Mouse (Mus musculus) embryonic fibroblast, embryonic 13.5 days (primary cell): Measurements from ENCODE around the gene Slc26a10. TPM values are rescaled to one million over a fixed set of nuclear protein-coding genes. Genes with fewer than 3 reads are reported as not detected.
"Not testable (repeated sequence)": the region's sequence is repeated elsewhere in the genome, so short reads cannot be mapped to it uniquely, and the experiment has no call there.

ENCODE experiments used
- H3K27ac ChIP-seq: 2 replicates; pipeline ENCODE4 v1.5.1; 2012; ENCODE audit warnings: low read length, control low read depth, inconsistent platforms; ENCODE audit not compliant: insufficient read depth
- H3K4me1 ChIP-seq: 2 replicates; pipeline ENCODE4 v1.6.1; 2011; ENCODE audit warnings: low read length; ENCODE audit not compliant: control insufficient read depth, insufficient read depth
- H3K4me3 ChIP-seq: 2 replicates; pipeline ENCODE4 v1.5.1; 2011; ENCODE audit warnings: mild to moderate bottlenecking, control low read depth, low read length; ENCODE audit not compliant: insufficient read depth
- CTCF ChIP-seq: IDR thresholded peaks from 2 replicates; pipeline ENCODE4 v1.5.1; 2011; ENCODE audit warnings: mild to moderate bottlenecking, control low read depth, low read length, moderate library complexity, borderline replicate concordance; ENCODE audit not compliant: insufficient read depth
- POLR2A ChIP-seq: IDR thresholded peaks from 2 replicates; pipeline ENCODE4 v1.6.1; 2011; ENCODE audit warnings: low read depth, mild to moderate bottlenecking, control low read depth, low read length, moderate library complexity
- polyA plus RNA-seq: library from polyadenylated mRNA; stranded (reverse); fragments of >200 nt; gene quantifications from 2 replicates; pipeline ENCODE4 v1.2.4, GENCODE M21; 2011; ENCODE audit warnings: low read depth; ENCODE audit not compliant: missing spikeins, insufficient read length

Gene Slc26a10
- polyA plus RNA-seq, 1 experiment = 2.2 TPM

GRCm38 (mm10) chr10:127198492-127198891 is 18.0 kb upstream of the Slc26a10 start:
- Histone ChIP-seq H3K27ac (no peak overlapping the region), H3K4me3 (no peak overlapping the region), H3K4me1 (no peaks in the 10 kb centered on the region)
- TF ChIP-seq CTCF (no peak), POLR2A (no peak; the same call in 1 of the 2 replicates)

DNA sequence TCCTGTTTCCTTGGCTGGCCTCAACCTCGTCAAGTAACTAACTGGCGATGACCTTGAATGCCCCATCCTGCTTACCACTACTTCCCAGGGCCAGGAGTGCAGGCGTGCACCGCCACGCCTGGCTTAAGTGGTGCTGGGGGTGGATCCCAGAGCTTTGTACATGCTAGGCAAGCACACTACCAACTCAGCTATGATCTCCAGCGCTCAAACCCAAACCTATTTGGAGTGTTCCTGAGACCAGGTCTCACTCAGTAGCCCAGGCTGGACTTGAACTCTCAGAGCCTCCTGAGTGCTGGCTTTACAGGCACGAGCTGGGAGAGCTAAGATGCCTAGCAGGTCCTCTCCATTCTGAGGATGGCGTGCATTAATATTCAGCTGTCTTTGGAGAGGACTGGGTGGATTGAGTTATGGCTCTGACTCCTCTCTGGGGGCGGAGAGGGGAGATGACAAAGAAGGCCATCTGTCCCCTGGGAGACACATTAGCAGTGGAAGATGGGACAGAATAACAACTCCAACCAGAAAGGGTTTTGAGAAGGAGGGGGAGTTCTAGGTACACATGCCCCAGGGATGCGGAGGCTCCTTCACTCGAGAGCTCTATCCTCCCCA is 17.2 kb upstream of the Slc26a10 start:
- H3K4me1 ChIP-seq = no peaks in the 10 kb centered on the region
- no peak for TF ChIP-seq CTCF
- TF ChIP-seq POLR2A = peak; percentile 6; the same call in 1 of the 2 replicates
- H3K27ac ChIP-seq = no peak overlapping the region
- H3K4me3 ChIP-seq = no peak overlapping the region

GRCm38 (mm10) chr10:127197104-127197503 is 16.7 kb upstream of the Slc26a10 start:
- H3K4me3 ChIP-seq = no peak overlapping the region
- H3K4me1 ChIP-seq = no peaks in the 10 kb centered on the region
- no peak overlapping the region for H3K27ac ChIP-seq
- TF ChIP-seq CTCF = no peak
- TF ChIP-seq POLR2A = no peak; the same call in 1 of the 2 replicates

DNA sequence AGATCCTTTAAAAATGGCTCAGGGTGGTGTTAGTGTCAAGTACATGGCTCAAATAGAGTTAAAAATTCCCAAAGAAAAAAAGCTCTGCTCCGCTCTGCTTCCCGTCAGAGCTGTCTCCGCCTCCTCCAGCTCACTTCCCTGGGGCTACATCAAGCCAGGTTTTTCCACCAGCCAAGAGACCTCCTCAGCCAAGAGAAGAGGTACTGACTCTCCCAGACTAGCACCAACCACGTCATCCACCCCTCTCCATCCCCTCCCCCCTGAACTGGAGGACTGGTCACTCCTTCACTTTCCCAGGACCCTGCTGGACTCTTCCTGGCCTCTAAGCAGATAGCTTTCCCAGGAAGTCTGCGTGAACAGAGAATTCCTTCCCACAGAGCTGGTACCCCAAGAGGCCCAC is 15.9 kb upstream of the Slc26a10 start:
- H3K4me1 ChIP-seq = no peaks in the 10 kb centered on the region
- peak overlapping the region; percentile 79 for H3K4me3 ChIP-seq
- H3K27ac ChIP-seq = peak overlapping the region; percentile 87
- TF ChIP-seq CTCF (no peak), POLR2A (peak; percentile 54; the same call in 1 of the 2 replicates)

DNA sequence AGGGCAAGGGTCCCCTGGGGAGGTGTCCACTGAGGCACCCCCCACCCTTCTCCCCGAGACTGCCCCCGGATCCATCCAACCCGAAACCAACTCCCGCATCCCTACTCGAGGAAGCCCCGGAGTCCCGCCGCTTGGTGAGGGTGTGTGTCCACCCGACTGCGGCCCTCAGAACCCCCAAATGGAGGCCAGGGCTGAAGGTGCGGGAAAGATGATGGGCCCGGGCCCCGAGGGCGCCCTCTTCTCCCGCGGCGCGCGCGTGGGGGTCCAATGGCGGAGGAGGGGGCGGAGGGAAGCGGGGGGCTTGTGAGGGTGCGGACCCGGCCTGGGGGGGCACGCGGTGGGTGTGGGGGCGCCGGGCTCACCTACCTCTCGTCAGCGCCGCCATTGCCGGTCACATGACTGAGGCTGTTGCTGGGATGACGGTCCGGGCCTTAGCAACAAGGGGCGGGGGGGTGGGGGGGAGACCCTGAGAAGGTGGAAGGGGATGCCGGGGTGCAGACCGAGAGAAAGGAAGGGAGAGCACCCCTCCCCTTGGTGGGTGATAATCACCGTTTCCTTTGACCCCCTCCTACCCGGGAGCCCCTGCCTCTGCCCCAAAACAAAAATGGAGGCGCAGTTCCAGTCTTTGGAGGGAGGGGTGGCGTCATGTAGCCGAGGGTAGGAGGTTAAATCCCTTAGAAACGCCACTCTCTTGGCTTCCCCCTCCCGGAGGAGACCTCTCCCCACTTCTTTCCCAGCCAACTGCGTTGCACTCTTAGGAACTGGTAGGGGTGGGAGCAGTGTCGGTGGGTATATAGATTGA is 15.1 kb upstream of the Slc26a10 start, which contains the start of gene Dtx3:
Dtx3 (minus strand) TSS at position 401 of the 802 bp plus-strand sequence.
- peaks cover 2% of the 10 kb centered on the region for H3K4me1 ChIP-seq
- peak within 1 kb of the TSS; percentile 87 for H3K27ac ChIP-seq
- peak within 1 kb of the TSS; percentile 79 for H3K4me3 ChIP-seq
- TF ChIP-seq POLR2A (peak; percentile 27), CTCF (no peak)

GRCm38 (mm10) chr10:127194428-127195327 is 14.2 kb upstream of the Slc26a10 start:
- peak overlapping the region; percentile 79 for H3K4me3 ChIP-seq
- H3K4me1 ChIP-seq = peaks cover 4% of the 10 kb centered on the region
- peak overlapping the region; percentile 63 for H3K27ac ChIP-seq
- TF ChIP-seq POLR2A (peak; percentile 80), CTCF (no peak)

DNA sequence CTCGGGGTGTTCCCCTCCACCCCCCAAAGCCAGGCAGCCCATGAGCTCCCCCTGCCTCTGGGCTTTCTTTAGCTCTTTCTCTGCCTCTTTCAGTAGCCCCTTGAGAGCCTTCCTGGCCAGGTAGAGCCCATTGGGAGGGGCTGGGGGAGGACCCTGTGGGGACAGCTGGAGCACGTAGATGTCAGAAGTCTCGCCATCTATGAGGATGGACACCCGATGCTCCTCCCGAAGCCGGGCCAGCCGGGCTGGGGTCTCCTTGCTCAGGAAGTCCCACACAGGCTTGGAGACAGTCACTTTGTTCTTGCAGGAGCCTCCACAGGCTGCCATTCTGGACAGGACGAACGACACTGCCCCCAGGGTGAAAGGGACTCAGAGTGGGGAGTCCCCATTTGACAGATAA is 12.6 kb upstream of the Slc26a10 start:
- TF ChIP-seq CTCF (no peak), POLR2A (no peak)
- Histone ChIP-seq H3K27ac (no peak overlapping the region), H3K4me1 (peaks cover 4% of the 10 kb centered on the region), H3K4me3 (no peak overlapping the region)

GRCm38 (mm10) chr10:127192057-127192328 is 11.5 kb upstream of the Slc26a10 start:
- not testable (repeated sequence) for H3K4me1 ChIP-seq, H3K27ac ChIP-seq, H3K4me3 ChIP-seq

GRCm38 (mm10) chr10:127191191-127192056 is 11.0 kb upstream of the Slc26a10 start:
- TF ChIP-seq POLR2A (no peak; the same call in 1 of the 2 replicates), CTCF (no peak)
- peak overlapping the region; percentile 100 for H3K27ac ChIP-seq
- no peak overlapping the region for H3K4me3 ChIP-seq
- peaks cover 4% of the 10 kb centered on the region for H3K4me1 ChIP-seq
